Mouse (Mus musculus) yolk sac, embryonic 10.5 days (tissue): ENCODE measurements around the gene Dock8.

Experiments
- DNase-seq: peaks from one replicate; pipeline ENCODE4 v3.0.0-alpha.2; 2017; ENCODE audit warnings: low spot score

Gene Dock8

GRCm38 (mm10) chr19:24999201-24999886 lies at the start of gene Dock8:
Dock8 (plus strand) TSS chr19:24999534.
- peak; percentile 65 for DNase-seq

DNA sequence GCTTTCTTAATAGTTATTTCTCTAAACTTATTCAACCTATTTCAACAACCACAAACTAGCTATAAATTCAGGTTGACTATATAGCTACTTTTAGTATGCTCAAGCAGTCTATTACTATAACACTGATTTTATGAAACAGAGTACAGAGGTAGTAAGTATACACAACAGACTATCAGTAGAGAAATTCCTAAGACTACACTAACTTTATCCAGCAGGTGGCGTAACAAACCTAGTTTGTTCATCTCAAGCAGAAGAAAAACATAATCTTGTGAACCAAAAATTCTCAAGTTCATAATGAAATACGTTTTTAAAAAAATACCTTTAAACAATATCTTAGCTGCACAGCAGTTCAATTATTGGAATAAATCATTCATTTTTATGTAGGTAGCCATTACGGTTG lies 40.8 kb upstream of the Dock8 start:
- DNase-seq: peak; percentile 19

- DNase-seq: peak; percentile 99
Observed at GRCm38 (mm10) chr19:24961172-24961962, 38.0 kb upstream of the Dock8 start, which contains the start of gene Cbwd1. Cbwd1 (minus strand) TSS chr19:24961610.

- DNase-seq: no peak
Observed at GRCm38 (mm10) chr19:24966203-24966602, 33.1 kb upstream of the Dock8 start.

DNA sequence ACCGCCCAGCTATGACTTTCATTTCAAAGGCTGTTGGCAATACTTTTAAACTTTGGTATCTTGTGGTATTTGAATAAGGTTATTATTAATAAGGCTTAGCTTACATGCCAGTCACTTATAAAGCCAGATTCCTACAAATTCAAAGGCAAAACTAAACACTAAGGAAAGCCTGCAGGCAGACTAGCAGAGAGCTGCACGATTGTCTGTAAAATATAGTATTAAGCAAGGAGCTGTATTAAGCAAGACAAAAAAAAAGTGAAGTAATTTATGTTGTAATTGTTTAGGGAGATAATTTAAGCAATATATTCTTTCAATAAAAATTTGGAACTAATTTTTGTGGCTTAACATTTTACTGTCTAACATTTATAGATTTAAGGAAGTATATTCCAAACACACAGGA lies 32.4 kb upstream of the Dock8 start:
- no peak for DNase-seq

GRCm38 (mm10) chr19:24971307-24971706 lies 28.0 kb upstream of the Dock8 start:
- no peak for DNase-seq

- no peak for DNase-seq
Observed at GRCm38 (mm10) chr19:24972701-24973390, 26.5 kb upstream of the Dock8 start.

- peak; percentile 81 for DNase-seq
Observed at GRCm38 (mm10) chr19:24977991-24978390, 21.3 kb upstream of the Dock8 start.

- peak; percentile 54 for DNase-seq
Observed at GRCm38 (mm10) chr19:24978852-24979842, 20.2 kb upstream of the Dock8 start.

DNA sequence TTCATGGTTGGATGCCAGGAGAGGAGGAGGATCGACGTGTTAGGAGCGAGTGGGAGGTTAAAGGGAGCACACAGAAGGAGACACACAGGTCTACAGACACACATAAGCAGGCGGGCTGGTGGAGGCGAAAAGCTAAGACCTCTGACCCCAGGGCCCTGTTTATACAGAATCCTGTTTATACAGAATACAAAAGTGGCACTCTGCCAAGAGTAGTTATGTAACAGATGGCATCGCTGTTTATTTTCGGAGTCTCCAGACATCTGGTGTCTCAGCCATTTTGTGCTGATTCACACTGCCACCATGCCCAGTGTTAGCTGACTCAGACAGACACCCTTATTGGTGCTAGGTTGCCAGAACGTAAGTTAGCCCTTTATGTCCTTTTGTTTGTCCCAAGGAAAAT lies 18.0 kb upstream of the Dock8 start:
- DNase-seq: peak; percentile 27

DNA sequence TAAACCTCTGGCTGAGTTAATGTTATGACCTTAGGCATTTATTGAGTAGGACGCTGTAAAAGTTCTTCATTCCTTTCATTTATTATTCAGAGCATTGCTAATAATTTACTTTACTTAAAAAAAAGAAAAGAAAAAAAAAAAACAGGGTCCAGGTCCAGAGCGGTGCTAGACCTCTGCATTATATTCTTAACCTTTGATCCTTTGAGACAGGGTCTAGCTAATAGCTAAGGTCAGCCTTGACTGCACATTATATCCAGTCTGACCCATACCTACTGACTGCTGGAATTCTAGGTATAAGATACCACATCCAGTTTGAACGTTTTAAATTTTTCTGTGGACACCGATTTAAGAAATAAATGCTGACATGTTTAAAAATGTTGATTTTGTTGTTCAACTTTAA lies 16.3 kb upstream of the Dock8 start:
- DNase-seq: no peak

DNA sequence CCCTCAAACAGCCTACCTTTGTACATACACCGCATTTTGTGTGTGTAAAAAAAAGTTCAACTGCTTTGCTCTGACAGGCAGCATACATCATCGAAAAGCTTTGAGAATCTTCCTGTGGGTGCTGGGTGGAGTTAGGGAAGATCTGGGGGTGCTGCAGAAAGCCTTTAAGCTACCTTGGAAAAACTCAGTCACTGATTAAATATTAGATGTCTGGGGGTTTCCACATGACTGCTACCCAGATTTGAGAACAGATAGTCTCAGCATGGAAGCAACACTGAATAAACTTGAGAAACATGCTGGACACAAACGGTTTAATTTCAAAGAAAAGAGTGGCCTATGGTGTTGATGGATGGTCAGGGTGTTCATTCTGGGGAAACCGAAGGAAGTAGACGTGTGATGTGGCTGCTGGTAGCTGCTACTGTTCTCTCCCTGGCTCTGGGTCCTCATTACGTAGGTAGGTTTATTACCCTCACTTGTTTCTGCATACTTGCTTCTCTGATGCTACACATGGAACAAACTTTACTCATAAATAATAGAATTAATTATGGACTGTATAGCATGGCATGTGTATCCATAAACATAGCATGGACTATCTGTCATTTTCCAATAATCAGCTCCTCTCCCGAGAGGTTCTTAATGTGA lies 15.4 kb upstream of the Dock8 start:
- no peak for DNase-seq

DNA sequence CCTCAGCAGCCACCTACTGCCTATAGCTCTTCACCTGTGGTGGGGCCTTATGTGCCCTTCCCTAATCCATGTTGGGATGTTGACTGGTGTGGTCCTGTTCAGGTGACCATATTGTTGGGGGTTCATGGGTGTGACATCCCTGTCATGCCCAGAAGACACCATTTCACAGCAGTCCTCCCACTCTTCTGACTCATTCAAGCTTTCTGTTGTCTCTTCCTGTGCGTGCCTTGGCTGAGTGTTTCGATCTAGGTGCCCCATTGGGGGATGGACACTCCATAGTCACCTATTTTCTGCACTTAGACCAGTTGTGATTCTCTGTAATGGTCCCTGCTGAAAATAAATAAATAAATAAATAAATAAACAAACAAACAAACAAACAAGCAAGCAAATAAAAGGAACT lies 14.3 kb upstream of the Dock8 start:
- DNase-seq: no peak

DNA sequence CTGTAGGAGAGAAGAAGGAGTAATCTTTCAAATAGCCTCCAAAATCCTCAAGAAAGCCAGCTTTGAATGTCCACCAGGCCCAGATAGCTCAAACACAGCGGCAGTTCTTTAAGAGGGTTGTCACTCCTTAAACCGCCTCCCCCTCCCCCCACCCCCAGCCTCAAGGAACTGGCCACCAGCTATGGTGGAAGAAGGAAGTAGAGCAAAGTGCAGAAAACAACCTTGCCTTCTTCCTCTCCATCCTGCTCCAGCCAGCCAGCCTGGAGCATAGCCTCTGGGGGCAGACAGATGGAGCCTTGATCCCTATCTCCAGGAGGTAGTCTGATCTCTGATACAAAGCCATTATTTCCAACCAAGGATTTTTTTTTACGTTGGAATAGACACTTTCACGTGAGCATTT lies 12.0 kb upstream of the Dock8 start:
- DNase-seq: no peak

DNA sequence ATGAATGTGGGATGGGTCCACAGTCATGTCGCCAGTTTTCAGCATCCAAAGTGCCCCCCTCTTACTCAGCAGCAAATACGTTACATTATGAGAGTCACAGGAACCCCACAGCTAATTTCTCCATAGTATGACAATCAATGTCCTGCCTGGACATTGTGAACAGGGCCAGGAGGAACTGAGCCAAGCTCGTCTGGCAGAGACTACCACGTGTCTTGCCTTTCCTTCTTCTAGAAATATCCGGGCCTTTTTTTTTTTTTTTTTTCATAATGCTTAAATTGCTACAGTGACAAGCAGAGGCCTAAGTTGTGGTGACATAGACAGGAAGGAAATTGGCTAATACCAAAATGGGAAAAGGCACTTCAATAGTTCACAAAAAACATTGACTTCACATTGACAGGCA lies 10.5 kb upstream of the Dock8 start:
- no peak for DNase-seq

GRCm38 (mm10) chr19:24990138-24990822 lies 9.1 kb upstream of the Dock8 start:
- no peak for DNase-seq

- DNase-seq: no peak
Observed at GRCm38 (mm10) chr19:24993526-24993925, 5.8 kb upstream of the Dock8 start.

DNA sequence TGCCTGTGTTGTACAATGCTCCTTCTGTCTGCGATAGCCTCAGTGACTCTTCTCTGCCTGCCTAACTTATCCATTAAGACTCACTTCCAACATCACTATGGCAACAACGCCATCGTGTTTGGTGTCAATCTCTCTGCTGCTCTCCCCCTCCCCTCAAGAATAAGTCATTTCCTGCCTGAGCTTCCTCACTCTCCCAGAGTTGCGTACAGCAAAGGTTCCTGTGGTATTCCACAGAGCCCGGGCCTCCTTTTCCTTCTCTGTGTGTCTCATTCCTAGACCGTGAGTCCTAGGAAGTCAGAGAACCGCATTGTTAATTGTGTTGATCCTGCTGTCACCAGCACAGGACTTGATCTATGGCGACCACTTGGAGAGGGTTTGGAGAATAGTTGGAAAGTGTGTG lies 4.4 kb upstream of the Dock8 start:
- no peak for DNase-seq

- no peak for DNase-seq
Observed at GRCm38 (mm10) chr19:24996815-24997704, 2.3 kb upstream of the Dock8 start.

DNA sequence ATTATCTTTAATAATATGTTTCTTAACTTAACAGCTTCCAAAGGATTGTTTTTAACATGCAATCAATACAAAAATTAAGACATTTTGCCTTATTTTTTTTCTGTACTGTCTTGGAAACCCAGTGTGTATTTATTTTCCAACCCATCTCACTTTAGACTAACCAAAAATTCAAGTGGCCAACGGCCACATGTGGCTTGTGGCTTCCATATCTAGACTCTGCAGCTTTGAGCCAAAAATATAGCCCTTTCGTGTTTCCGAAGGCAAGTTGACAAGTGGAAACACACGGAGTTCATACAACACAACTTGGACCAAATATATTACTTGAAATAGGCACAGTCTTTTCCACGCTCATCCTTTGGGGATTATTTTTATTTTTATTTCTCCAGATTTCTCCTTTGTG lies 773 bp upstream of the Dock8 start:
- no peak for DNase-seq
